Mouse (Mus musculus) Patski (cell line): Measurements from ENCODE around the gene Ceacam19. TPM values are rescaled to one million over a fixed set of nuclear protein-coding genes. Genes with fewer than 3 reads are reported as not detected.
"Not testable (repeated sequence)": the region's sequence is repeated elsewhere in the genome, so short reads cannot be mapped to it uniquely, and the experiment has no call there.

Experiments
- ATAC-seq: fragments of 100-300 bp; one replicate; pipeline ENCODE4 v1.8.0; 2021
- CTCF ChIA-PET: fragments of 350-600 bp; sonication (Branson Sonifier 250); formaldehyde crosslinking; loops from one replicate; lab custom pipeline; 2022; ENCODE audit warnings: inconsistent platforms; lab: Charles Lee
- POLR2A ChIA-PET: fragments of 350-600 bp; sonication (Branson Sonifier 250); formaldehyde crosslinking; loops from one replicate; lab custom pipeline; 2022; ENCODE audit warnings: antibody characterized with exemption, inconsistent platforms; lab: Charles Lee
- DNase-seq: peaks from one replicate; pipeline ENCODE4 v3.0.0-alpha.2; 2011; ENCODE audit warnings: low read depth, low spot score
- H3K27me3 ChIP-seq: fragments of 371-371 bp; one replicate; pipeline ENCODE4 v1.5.1; 2021
- CTCF ChIP-seq: fragments of 100-300 bp; IDR thresholded peaks from one replicate; pipeline ENCODE4 v1.5.1; 2021
- in situ Hi-C: fragments of 300-500 bp; cut with MboI; formaldehyde crosslinking; loops from 3 replicates; pipeline ENCODE4 v1.11.1; 2018; ENCODE audit warnings: low pct_unique_long_range_greater_than_20kb, mixed read lengths
- polyA plus RNA-seq: library from polyadenylated mRNA; unstranded; gene quantifications from one replicate; pipeline ENCODE4 v1.2.3, GENCODE M21; 2021

The Ceacam19 gene
- polyA plus RNA-seq: 0.21 TPM

- ChIA-PET POLR2A (no interaction called here), CTCF (interaction anchor here (1.1 kb wide), 1 partner anchor 16 kb away, joined by 3 read pairs; no protein-coding TSS in a partner anchor)
- in situ Hi-C loops: no loop called here
- peak; percentile 21 for ATAC-seq
- peaks cover 3% of the 10 kb centered on the region for H3K27me3 ChIP-seq
- DNase-seq: no peak
- TF ChIP-seq CTCF: no peak
Measured at GRCm38 (mm10) chr7:19887849-19888248, at the start of gene Ceacam19. Ceacam19 (minus strand) TSS chr7:19887965.

GRCm38 (mm10) chr7:19937229-19937821 lies 49.6 kb upstream of the Ceacam19 start:
- ChIA-PET POLR2A (no interaction called here), CTCF (no interaction called here)
- ATAC-seq (no peak), DNase-seq (no peak)
- TF ChIP-seq CTCF: no peak
- no peaks in the 10 kb centered on the region for H3K27me3 ChIP-seq
- in situ Hi-C loops: no loop called here

GRCm38 (mm10) chr7:19935961-19936360 lies 48.2 kb upstream of the Ceacam19 start:
- DNase-seq (no peak), ATAC-seq (no peak)
- CTCF ChIA-PET: no interaction called here
- H3K27me3 ChIP-seq: no peaks in the 10 kb centered on the region
- POLR2A ChIA-PET: no interaction called here
- in situ Hi-C loops: no loop called here
- no peak for TF ChIP-seq CTCF

- TF ChIP-seq CTCF: no peak
- DNase-seq (no peak), ATAC-seq (no peak)
- in situ Hi-C loops: no loop called here
- H3K27me3 ChIP-seq: no peaks in the 10 kb centered on the region
- ChIA-PET POLR2A (no interaction called here), CTCF (interaction anchor here (1.1 to 1.3 kb wide), 2 partner anchors 12 to 59 kb away, joined by 3 read pairs; no protein-coding TSS in a partner anchor)
Measured at GRCm38 (mm10) chr7:19935171-19935751, 47.5 kb upstream of the Ceacam19 start.

- ChIA-PET CTCF (no interaction called here), POLR2A (interaction anchor here (0.6 kb wide), 1 partner anchor 20 kb away, joined by 4 read pairs; no protein-coding TSS in a partner anchor)
- TF ChIP-seq CTCF: no peak
- no peaks in the 10 kb centered on the region for H3K27me3 ChIP-seq
- ATAC-seq (peak; percentile 89), DNase-seq (peak; percentile 90)
- in situ Hi-C loops: no loop called here
Measured at GRCm38 (mm10) chr7:19932877-19933809, 45.4 kb upstream of the Ceacam19 start.

GRCm38 (mm10) chr7:19932133-19932876 lies 44.5 kb upstream of the Ceacam19 start:
- POLR2A ChIA-PET: no interaction called here
- no peaks in the 10 kb centered on the region for H3K27me3 ChIP-seq
- ATAC-seq (no peak), DNase-seq (no peak)
- in situ Hi-C loops: no loop called here
- CTCF ChIA-PET: no interaction called here
- no peak for TF ChIP-seq CTCF

- H3K27me3 ChIP-seq, POLR2A ChIA-PET, DNase-seq, ATAC-seq, in situ Hi-C loops, CTCF ChIA-PET: not testable (repeated sequence)
Measured at GRCm38 (mm10) chr7:19930481-19930880, 42.7 kb upstream of the Ceacam19 start.

GRCm38 (mm10) chr7:19928486-19928885 lies 40.7 kb upstream of the Ceacam19 start:
- DNase-seq (no peak), ATAC-seq (no peak)

GRCm38 (mm10) chr7:19926849-19927480 lies 39.2 kb upstream of the Ceacam19 start:
- no peaks in the 10 kb centered on the region for H3K27me3 ChIP-seq
- ATAC-seq (no peak), DNase-seq (no peak)
- ChIA-PET CTCF (no interaction called here), POLR2A (no interaction called here)
- in situ Hi-C loops: no loop called here
- no peak for TF ChIP-seq CTCF

More at GRCm38 (mm10) chr7:19928486-19928885, 40.7 kb upstream of the Ceacam19 start:
- in situ Hi-C loops: no loop called here
- no peak for TF ChIP-seq CTCF
- H3K27me3 ChIP-seq: no peaks in the 10 kb centered on the region
- ChIA-PET CTCF (interaction anchor here (1.5 kb wide), 1 partner anchor 17 kb away, joined by 4 read pairs; no protein-coding TSS in a partner anchor), POLR2A (interaction anchor here (0.7 to 1.3 kb wide), 2 partner anchors 23 to 758 kb away, joined by 3 to 4 read pairs; no protein-coding TSS in a partner anchor)
